Mouse (Mus musculus) brain, embryonic 14.5 days (tissue): Measurements from ENCODE around the gene Opcml. TPM values are rescaled to one million over a fixed set of nuclear protein-coding genes. Genes with fewer than 3 reads are reported as not detected.

Experiments used
- DNase-seq: peaks from one replicate; pipeline ENCODE4 v3.0.0-alpha.2; 2011; ENCODE audit warnings: low read depth
- CTCF ChIP-seq: fragments of 200-500 bp; IDR thresholded peaks from 2 replicates; pipeline ENCODE4 v1.5.1; 2012; ENCODE audit warnings: inconsistent platforms, mild to moderate bottlenecking, moderate library complexity, borderline replicate concordance; ENCODE audit not compliant: insufficient read depth, insufficient read length; ENCODE audit errors: extremely low read depth
- POLR2A ChIP-seq: fragments of 200-500 bp; IDR thresholded peaks from 2 replicates; pipeline ENCODE4 v1.6.1; 2012; ENCODE audit warnings: mild to moderate bottlenecking, inconsistent platforms, borderline replicate concordance; ENCODE audit not compliant: poor library complexity, insufficient read depth, insufficient read length, severe bottlenecking; ENCODE audit errors: extremely low read depth
- polyA plus RNA-seq: library from polyadenylated mRNA; depleted of rRNA; stranded (reverse); fragments of >200 nt; gene quantifications from 2 replicates; pipeline ENCODE4 v1.2.3, GENCODE M21; 2012

The Opcml gene
- polyA plus RNA-seq, 1 experiment = 22.0 TPM

- DNase-seq = no peak
- TF ChIP-seq CTCF = no peak
- no peak for TF ChIP-seq POLR2A
These were observed 331.3 kb downstream of the Opcml start for GRCm38 (mm10) chr9:28121858-28122257.

GRCm38 (mm10) chr9:28128735-28129134 lies 338.2 kb downstream of the Opcml start:
- TF ChIP-seq POLR2A = no peak
- no peak for TF ChIP-seq CTCF
- DNase-seq = peak; percentile 53

- TF ChIP-seq CTCF = no peak
- TF ChIP-seq POLR2A = no peak
- DNase-seq = no peak
These were observed 340.9 kb downstream of the Opcml start for GRCm38 (mm10) chr9:28131521-28131920.

GRCm38 (mm10) chr9:28136614-28137013 lies 346.0 kb downstream of the Opcml start:
- TF ChIP-seq POLR2A = no peak
- peak; percentile 47 for DNase-seq

- peak; percentile 35 for DNase-seq
These were observed 349.5 kb downstream of the Opcml start for GRCm38 (mm10) chr9:28139957-28140597.

GRCm38 (mm10) chr9:28149507-28149906 lies 358.9 kb downstream of the Opcml start:
- TF ChIP-seq POLR2A = no peak
- TF ChIP-seq CTCF = no peak
- peak; percentile 82 for DNase-seq

More at GRCm38 (mm10) chr9:28139957-28140597, 349.5 kb downstream of the Opcml start:
- TF ChIP-seq CTCF (no peak), POLR2A (no peak)

- TF ChIP-seq CTCF (no peak), POLR2A (no peak)
These were observed 363.2 kb downstream of the Opcml start for GRCm38 (mm10) chr9:28153748-28154147.

GRCm38 (mm10) chr9:28157092-28157491 lies 366.5 kb downstream of the Opcml start:
- no peak for TF ChIP-seq CTCF
- TF ChIP-seq POLR2A = no peak
- no peak for DNase-seq

More at GRCm38 (mm10) chr9:28153748-28154147, 363.2 kb downstream of the Opcml start:
- DNase-seq = no peak

- DNase-seq = no peak
- TF ChIP-seq POLR2A (no peak), CTCF (no peak)
These were observed 370.4 kb downstream of the Opcml start for GRCm38 (mm10) chr9:28160953-28161352.

- DNase-seq = peak; percentile 76
- no peak for TF ChIP-seq CTCF
- TF ChIP-seq POLR2A = no peak
These were observed 373.4 kb downstream of the Opcml start for GRCm38 (mm10) chr9:28163946-28164345.

GRCm38 (mm10) chr9:28171890-28172289 lies 381.3 kb downstream of the Opcml start:
- peak; percentile 55 for DNase-seq
- peak; percentile 86 for TF ChIP-seq CTCF
- TF ChIP-seq POLR2A = no peak

GRCm38 (mm10) chr9:28177052-28177451 lies 386.5 kb downstream of the Opcml start:
- TF ChIP-seq CTCF (no peak), POLR2A (no peak)
- no peak for DNase-seq

GRCm38 (mm10) chr9:28178123-28178887 lies 387.7 kb downstream of the Opcml start:
- TF ChIP-seq CTCF (no peak), POLR2A (no peak)
- no peak for DNase-seq

GRCm38 (mm10) chr9:28181916-28182315 lies 391.3 kb downstream of the Opcml start:
- no peak for DNase-seq
- TF ChIP-seq POLR2A (no peak), CTCF (no peak)
